Mouse (Mus musculus): ENCODE results near the gene Jsrp1. TPM values are rescaled to one million over a fixed set of nuclear protein-coding genes. Genes with fewer than 3 reads are reported as not detected.
A peak's percentile ranks its signal among the peaks of the same experiment; 100 is the strongest.

The Jsrp1 gene
- total RNA-seq, 2 experiments from 2014 or later, result 1.9 to 2.5 TPM

- TF ChIP-seq CTCF (conservative IDR thresholded peaks at IDR 0.05), result no peak
- H3K27ac ChIP-seq, result no peak overlapping the region
- no peak for DNase-seq (ENCODE audit: low spot score in 2 of 2)
- no peak overlapping the region for H3K4me3 ChIP-seq
These were observed 10.9 kb downstream of the Jsrp1 start for GRCm38 (mm10) chr10:80802204-80802912.

GRCm38 (mm10) chr10:80799070-80799566 is 14.2 kb downstream of the Jsrp1 start:
- no peak for TF ChIP-seq CTCF (conservative IDR thresholded peaks at IDR 0.05)
- DNase-seq (ENCODE audit: low spot score in 2 of 2), result no peak
- H3K27ac ChIP-seq, result peak overlapping the region; percentile 99

GRCm38 (mm10) chr10:80798150-80799006 is 14.9 kb downstream of the Jsrp1 start, which contains the start of the genes Sf3a2 and Plekhj1:
TSS of gene Sf3a2 (plus strand) at chr10:80798198.
TSS of gene Plekhj1 (minus strand) at chr10:80798626.
- TF ChIP-seq CTCF (conservative IDR thresholded peaks at IDR 0.05), result peak; percentile 40; the same call in 1 of the 2 replicates
- DNase-seq (ENCODE audit: low spot score in 2 of 2), result peak; percentile 95
- H3K27ac ChIP-seq, result peak within 1 kb of the TSS; percentile 99
- peak within 1 kb of the TSS; percentile 93 for H3K4me3 ChIP-seq

More at GRCm38 (mm10) chr10:80799070-80799566, 14.2 kb downstream of the Jsrp1 start:
- H3K4me3 ChIP-seq, result peak overlapping the region; percentile 93

GRCm38 (mm10) chr10:80797186-80798149 is 15.8 kb downstream of the Jsrp1 start:
- TF ChIP-seq CTCF (conservative IDR thresholded peaks at IDR 0.05), result no peak
- peak overlapping the region; percentile 93 for H3K4me3 ChIP-seq
- no peak for DNase-seq (ENCODE audit: low spot score in 2 of 2)

GRCm38 (mm10) chr10:80796307-80796848 is 16.9 kb downstream of the Jsrp1 start:
- no peak for TF ChIP-seq CTCF (conservative IDR thresholded peaks at IDR 0.05)
- DNase-seq (ENCODE audit: low spot score in 2 of 2), result no peak
- peak overlapping the region; percentile 93; the same call in 1 of the 2 replicates for H3K4me3 ChIP-seq
- peak overlapping the region; percentile 99 for H3K27ac ChIP-seq

More at GRCm38 (mm10) chr10:80797186-80798149, 15.8 kb downstream of the Jsrp1 start:
- H3K27ac ChIP-seq, result peak overlapping the region; percentile 99

- Histone ChIP-seq H3K27ac (peak overlapping the region; percentile 99; the same call in 1 of the 2 replicates), H3K4me3 (no peak overlapping the region)
- TF ChIP-seq CTCF (conservative IDR thresholded peaks at IDR 0.05), result no peak
- DNase-seq (ENCODE audit: low spot score in 2 of 2), result no peak
These were observed 18.5 kb downstream of the Jsrp1 start for GRCm38 (mm10) chr10:80794750-80795149.

- no peak for TF ChIP-seq CTCF (conservative IDR thresholded peaks at IDR 0.05)
- DNase-seq (ENCODE audit: low spot score in 2 of 2), result no peak
- no peak overlapping the region for H3K4me3 ChIP-seq
- no peak overlapping the region for H3K27ac ChIP-seq
These were observed 19.5 kb downstream of the Jsrp1 start for GRCm38 (mm10) chr10:80793803-80794202.

- DNase-seq (ENCODE audit: low spot score in 2 of 2), result no peak
- peak overlapping the region; percentile 88 for H3K27ac ChIP-seq
- no peak for TF ChIP-seq CTCF (conservative IDR thresholded peaks at IDR 0.05)
- no peak overlapping the region for H3K4me3 ChIP-seq
These were observed 20.1 kb downstream of the Jsrp1 start for GRCm38 (mm10) chr10:80793033-80793784.

- DNase-seq (ENCODE audit: low spot score in 2 of 2), result no peak
These were observed 20.9 kb downstream of the Jsrp1 start for GRCm38 (mm10) chr10:80792175-80793032.

GRCm38 (mm10) chr10:80791476-80792174 is 21.7 kb downstream of the Jsrp1 start:
- H3K4me3 ChIP-seq, result no peak overlapping the region
- no peak for DNase-seq (ENCODE audit: low spot score in 2 of 2)
- peak overlapping the region; percentile 88 for H3K27ac ChIP-seq
- TF ChIP-seq CTCF (conservative IDR thresholded peaks at IDR 0.05), result 0 out of 2 replicates have a peak, but pooled peaks have one; percentile 4

More at GRCm38 (mm10) chr10:80792175-80793032, 20.9 kb downstream of the Jsrp1 start:
- Histone ChIP-seq H3K27ac (peak overlapping the region; percentile 88), H3K4me3 (no peak overlapping the region)
- TF ChIP-seq CTCF (conservative IDR thresholded peaks at IDR 0.05), result no peak

All from layer of hippocampus, adult 2 months (tissue).